Mouse (Mus musculus) retina, adult 2 months (tissue): ENCODE results near the gene Numb.

Source experiments
- DNase-seq: peaks from one replicate; pipeline ENCODE4 v3.0.0-alpha.2; 2012; ENCODE audit warnings: low read depth, low spot score

Gene Numb

DNA sequence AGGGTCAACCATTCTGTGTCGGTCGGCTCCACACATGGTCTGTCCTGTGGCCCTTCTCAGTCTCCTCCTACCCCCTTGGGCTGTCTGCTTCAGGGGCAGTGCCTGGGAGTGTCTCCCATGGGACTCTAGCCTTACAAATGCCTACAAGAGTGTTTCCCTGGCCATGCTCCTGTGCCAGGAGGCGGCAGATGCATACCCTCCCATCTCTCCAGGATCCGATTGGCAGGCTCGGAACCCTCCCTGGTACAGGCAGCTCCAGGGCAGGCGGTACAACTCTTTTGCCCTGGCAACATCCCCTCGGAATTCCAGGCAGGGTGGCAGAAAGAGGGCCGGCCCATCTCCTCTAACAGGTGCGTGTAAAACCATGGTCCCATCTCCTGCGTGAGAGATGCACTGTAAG lies 139.1 kb downstream of the Numb start:
- DNase-seq: no peak

DNA sequence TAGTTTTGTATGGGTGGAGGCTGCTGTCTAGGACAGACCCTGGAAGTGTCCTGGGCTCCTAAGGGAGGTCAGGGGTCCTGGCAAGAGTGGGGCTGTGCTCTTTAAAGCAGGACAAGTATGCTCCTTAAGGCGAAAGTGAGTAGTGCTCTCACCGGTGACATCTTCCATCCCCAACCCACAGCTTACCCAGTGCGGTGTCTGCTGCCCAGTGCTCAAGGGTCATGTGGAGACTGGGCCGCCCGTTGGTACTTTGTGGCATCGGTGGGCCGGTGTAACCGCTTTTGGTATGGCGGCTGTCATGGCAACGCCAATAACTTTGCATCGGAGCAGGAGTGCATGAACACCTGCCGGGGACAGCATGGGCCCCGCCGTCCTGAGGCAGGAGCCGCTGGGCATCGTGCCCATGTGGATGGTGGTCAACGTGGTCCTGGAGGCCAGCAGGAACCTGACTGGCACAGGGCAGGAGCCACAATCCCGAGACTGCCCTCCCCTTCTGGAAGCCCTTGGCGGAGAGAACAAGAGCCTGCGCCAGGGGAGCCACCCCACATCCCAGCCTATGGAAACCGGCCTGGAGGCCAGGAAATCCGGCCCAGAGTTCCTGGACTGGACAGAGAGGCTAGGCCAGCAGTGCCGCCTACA lies 140.0 kb downstream of the Numb start:
- DNase-seq: no peak

- no peak for DNase-seq
Measured at GRCm38 (mm10) chr12:83781204-83781603, 140.5 kb downstream of the Numb start.

DNA sequence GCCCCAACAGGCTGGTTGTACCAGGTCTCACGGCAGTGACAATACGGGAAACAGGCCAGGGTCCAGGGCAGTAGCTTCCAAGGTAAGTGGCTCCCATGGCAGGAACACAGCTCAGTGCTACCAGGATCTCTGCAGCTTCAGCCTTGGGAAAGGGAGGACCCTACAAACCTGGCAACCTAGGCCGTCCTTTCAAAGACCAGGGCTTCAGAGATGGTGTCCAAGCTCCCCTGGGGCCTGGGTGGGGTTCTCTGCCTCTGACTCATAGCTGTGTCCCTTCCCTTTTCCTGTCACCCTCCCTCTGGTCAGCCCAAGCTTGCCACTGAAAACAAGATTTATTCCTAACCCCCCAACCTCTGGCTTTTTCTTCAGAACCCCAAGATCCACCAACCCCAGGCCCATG lies 141.6 kb downstream of the Numb start:
- no peak for DNase-seq

DNA sequence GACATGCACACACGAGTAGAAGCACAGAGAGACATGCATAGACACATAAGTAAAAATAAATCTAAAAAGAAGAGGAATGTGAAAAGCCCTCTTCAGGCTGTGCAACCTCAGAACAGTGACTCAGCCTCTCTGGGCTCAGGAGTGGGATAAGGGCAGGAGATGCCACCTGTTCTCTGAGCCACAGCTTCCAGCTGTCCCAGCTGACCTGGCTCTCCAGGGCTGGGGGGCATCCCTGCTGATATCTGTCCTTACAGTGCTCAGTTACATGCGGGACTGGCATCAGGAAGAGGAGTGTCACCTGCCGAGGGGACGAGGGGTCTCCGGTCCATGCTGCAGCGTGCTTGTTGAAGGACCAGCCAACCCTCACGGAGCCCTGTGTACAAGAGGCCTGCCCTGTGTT lies 145.0 kb downstream of the Numb start:
- DNase-seq: no peak

GRCm38 (mm10) chr12:83775621-83776020 lies 146.1 kb downstream of the Numb start:
- no peak for DNase-seq

DNA sequence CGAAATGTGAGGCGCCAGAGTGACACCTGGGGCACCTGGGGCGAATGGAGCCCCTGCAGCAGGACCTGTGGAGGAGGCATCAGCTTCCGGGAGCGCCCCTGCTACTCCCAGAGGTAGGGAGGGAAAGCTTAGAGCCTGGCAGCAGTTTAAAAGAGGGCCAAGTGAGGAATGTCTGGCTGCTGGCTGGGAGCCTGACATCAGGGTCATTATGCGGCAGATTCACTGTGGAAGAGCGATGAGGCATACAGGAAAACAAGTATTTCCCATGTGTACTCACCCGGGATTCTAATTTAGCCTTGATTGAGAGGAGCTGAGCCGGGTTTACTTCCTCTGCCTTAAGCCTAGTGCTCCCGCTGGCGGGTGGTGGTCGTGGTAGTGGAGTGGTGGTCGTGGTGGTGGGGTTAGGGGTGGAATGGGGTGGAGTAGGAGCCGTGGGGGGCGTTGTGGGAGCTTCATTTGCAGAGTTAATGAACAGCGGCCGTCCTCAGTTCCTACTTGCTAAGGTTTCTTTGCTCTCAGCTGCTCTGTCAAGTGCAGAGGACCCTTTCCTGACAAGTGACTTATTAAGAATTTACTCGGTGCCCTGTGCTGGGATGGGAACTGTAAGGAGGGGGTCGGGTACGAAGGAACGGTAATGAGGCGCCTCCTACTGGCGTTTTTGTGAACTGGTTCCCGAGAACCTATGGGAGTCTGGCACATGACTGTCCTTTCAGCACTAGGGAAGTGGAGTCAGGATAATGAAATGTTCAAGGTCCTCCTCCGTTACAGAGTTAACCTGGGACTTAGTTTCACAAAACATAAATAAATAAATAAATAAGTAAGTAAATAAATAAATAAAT lies 151.1 kb downstream of the Numb start:
- DNase-seq: no peak

DNA sequence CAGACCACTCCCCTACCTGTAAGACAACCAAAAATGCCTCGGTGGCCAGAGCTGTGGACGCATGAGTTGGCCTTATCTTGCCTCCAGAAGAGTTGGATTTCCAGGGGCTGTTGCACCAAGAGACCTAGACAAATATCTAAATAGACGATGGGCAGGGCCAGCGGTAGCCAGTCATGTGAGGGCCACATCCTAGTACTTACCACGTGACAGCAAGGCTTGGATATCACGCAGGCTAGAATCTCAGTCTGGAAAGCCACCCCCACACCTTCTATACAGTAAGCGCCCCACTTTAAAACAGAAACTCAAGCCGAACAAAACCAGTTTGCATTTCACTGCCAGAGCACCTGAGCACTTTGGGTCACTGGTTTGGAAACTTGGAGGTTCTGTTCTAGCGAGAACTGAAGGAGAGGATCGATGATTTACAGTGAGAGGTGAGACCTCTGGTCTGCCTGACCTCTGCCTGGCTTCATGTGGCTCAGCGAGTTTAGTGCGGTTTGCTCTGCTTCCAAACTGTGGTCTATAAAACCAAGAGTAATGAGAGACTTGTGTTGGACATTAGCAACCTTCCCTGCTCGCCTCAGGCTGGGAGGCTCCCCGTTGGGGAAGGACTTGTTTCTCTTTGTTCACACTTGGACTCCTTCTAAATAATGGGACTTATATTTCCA lies 153.4 kb downstream of the Numb start:
- no peak for DNase-seq

DNA sequence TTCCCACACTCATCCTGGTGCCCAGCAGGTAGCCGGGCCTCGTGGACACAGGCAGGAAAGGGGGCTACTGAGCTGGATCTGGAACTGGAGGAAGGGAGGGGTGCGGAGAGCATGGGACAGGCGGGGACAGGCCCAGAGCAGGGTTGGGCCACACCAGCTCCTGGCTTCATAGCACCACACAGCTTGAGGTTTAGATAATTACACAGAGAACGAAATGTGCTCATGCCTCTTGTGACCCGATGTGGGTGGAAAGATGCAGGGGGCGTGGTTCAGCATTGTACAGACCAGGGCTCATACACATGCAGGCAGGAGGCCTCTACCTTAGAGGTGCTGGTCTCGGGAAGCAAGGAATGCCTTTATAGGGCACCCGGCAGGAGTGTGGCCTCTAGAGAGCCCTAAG lies 153.9 kb downstream of the Numb start:
- no peak for DNase-seq

- no peak for DNase-seq
Measured at GRCm38 (mm10) chr12:83765965-83766603, 155.7 kb downstream of the Numb start.

DNA sequence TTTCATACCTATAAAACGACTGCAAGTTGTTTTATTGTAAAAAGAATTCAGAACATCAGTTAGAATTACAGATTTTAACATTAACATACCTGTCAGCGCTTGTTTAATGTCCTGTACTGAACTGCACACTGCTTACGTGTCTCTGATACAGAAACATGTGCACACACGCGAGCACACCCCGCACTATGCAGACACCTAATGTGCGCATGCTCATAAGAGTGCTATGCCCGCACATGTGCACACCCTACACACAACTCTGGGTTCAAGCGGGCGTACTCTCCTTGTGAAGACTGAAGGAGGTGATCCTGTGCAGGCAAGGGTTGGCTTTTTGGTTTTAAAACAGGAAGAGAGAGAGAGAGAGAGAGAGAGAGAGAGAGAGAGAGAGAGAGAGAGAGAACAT lies 157.2 kb downstream of the Numb start:
- DNase-seq: no peak

- DNase-seq: no peak
Measured at GRCm38 (mm10) chr12:83764044-83764365, 157.7 kb downstream of the Numb start.

GRCm38 (mm10) chr12:83763311-83764043 lies 158.3 kb downstream of the Numb start, which contains the start of gene Papln:
TSS of gene Papln (plus strand) at chr12:83763634.
- DNase-seq: no peak

DNA sequence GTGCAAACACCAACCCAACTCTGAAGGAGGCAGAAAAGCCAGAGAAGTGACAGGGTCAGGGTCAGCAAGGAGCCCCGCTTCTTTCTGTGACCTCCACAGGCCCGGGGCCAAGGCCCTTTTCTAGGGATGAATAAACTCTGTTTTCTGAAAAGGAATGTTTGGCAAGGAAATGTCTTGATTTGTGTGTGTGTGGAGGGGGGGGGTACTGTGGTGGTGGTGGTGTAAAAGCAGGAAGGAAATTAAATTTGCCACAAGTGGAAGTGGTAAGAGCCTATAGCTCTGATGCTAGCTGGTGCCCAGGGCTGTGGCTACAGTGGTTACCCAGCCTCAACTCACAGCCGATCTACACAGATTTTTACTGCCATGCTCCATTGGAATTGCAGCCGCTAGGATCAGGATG lies 159.0 kb downstream of the Numb start:
- no peak for DNase-seq

DNA sequence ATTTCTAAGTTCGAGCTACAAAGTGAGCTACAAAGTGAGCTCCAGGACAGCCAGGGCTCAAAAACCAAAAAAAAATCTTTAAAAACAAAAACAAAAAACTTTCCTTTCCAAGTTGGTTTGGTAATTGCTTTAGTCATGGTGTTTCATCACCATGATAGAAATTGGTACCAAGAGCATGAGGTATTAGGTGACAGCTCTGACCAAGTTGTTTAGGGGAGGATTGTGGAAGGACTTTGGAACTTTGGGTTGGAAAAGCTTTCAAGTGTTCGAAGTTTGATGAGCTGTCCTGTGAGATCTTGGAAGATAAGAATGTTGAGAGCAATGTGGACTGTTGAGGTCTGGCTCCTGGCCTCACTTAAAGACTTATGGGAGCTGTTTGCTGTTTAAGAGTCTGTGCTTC lies 161.5 kb downstream of the Numb start:
- DNase-seq: no peak

- no peak for DNase-seq
Measured at GRCm38 (mm10) chr12:83758735-83759134, 163.0 kb downstream of the Numb start.

- DNase-seq: no peak
Measured at GRCm38 (mm10) chr12:83752495-83752894, 169.2 kb downstream of the Numb start.

DNA sequence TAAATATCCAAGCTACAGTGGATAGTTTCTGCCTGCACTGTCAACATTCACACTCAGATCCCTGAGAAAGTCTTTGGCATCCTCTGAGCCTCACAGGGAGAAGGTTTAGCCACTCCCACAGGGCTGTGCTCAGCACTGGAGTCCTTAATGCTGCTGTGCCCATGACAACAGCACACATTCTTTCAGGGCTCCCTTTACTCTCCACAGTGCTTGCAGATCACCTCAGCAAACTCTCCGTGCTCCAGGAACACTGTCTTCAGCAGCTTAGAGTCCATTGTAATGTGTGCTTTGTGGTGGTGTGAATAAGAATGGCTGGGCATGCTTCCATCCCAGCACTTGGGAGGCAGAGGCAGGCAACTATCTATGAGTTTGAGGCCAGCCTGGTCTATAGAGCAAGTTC lies 172.5 kb downstream of the Numb start:
- DNase-seq: no peak
